In genomic region chr7:125418413-125418812, GRCm38 (mm10) we compare ENCODE assay signal across 9 mouse cellular contexts. TPM values are rescaled to one million over a fixed set of nuclear protein-coding genes. Genes with fewer than 3 reads are reported as not detected.
DNase-seq lines count a peak whose midpoint lies in the region; ATAC-seq and TF ChIP-seq lines count a peak whose summit lies in the region.
"Had no signal": no experiment of that assay in that cellular context is flagged by ENCODE, and none has a peak within 500 bp of the region (broad histone marks: within the 10 kb centered on the region; RNA-seq: fewer than 3 reads in every experiment).

No protein-coding gene starts in this region.

- H3K9ac ChIP-seq in liver, embryonic 14.5 days (replicated peaks), result no peak overlapping the region

- H3K4me3 ChIP-seq in thymus, adult 2 months (ENCODE audit: control insufficient read depth, insufficient read depth, low read length), result no peak overlapping the region
- H3K4me3 ChIP-seq in liver, embryonic 14.5 days (ENCODE audit: insufficient read depth in 1 of 2, low read depth in 2 of 2, low read length in 2 of 2), result no peak overlapping the region

- intact Hi-C loops in heart, postnatal 36 days (cut with DNase I), result no loop called here

- ATAC-seq in liver, embryonic 14.5 days (ENCODE audit: insufficient read depth), result peak; percentile 60

- peaks cover 15% of the 10 kb centered on the region for H3K4me1 ChIP-seq in thymus, adult 2 months (replicated peaks; ENCODE audit: control insufficient read depth, insufficient read depth, low read length)
- peaks cover 0 to 8% of the 10 kb centered on the region in 2 experiments; a peak in 3 of 4 replicates for H3K4me1 ChIP-seq in liver, embryonic 14.5 days (replicated peaks; ENCODE audit: control insufficient read depth in 2 of 2, insufficient read depth in 2 of 2, low read length in 1 of 2)

- TF ChIP-seq POLR2A in thymus, adult 2 months (IDR thresholded peaks at IDR 0.05; ENCODE audit: control insufficient read depth, extremely low read depth, insufficient read depth, low read length, poor library complexity), result no peak

- TF ChIP-seq EP300 in liver, embryonic 14.5 days (IDR thresholded peaks at IDR 0.05; ENCODE audit: low read depth), result no peak

- H3K27me3 ChIP-seq in thymus, adult 2 months (ENCODE audit: control insufficient read depth, insufficient read depth, low read length), result no peaks in the 10 kb centered on the region
- no peaks in the 10 kb centered on the region for H3K27me3 ChIP-seq in liver, embryonic 14.5 days (ENCODE audit: control insufficient read depth, insufficient read depth, low read length)

- H3K4me2 ChIP-seq in liver, embryonic 14.5 days (ENCODE audit: low read depth), result no peak overlapping the region

- H3K9me3 ChIP-seq in liver, embryonic 14.5 days (ENCODE audit: control insufficient read depth, low read length), result no peaks in the 10 kb centered on the region

- TF ChIP-seq CTCF in thymus, adult 2 months (IDR thresholded peaks at IDR 0.05; ENCODE audit: borderline replicate concordance, control insufficient read depth, extremely low read depth, insufficient read depth, low read length, poor library complexity), result no peak
- no peak for TF ChIP-seq CTCF in liver, embryonic 14.5 days (IDR thresholded peaks at IDR 0.05; ENCODE audit: low read depth)

- peak; percentile 22 to 72 for DNase-seq in adrenal gland, adult (ENCODE audit: inconsistent age in 2 of 2, low spot score in 1 of 2)
- DNase-seq in adrenal gland, postnatal 4 days (ENCODE audit: low spot score in 2 of 2), result no peak
- peak; percentile 38 for DNase-seq in thymus, postnatal 14 days
- DNase-seq in thymus, adult 2 months, result no peak
- DNase-seq in liver, embryonic 14.5 days (ENCODE audit: low read depth in 3 of 3, low spot score in 3 of 3), result peak in 2 of 3 experiments; percentile 26 to 27
- no peak for DNase-seq in layer of hippocampus, adult 18-20 months (ENCODE audit: low spot score in 2 of 2)
- DNase-seq in cerebellum, adult 8-10 months, result no peak
- DNase-seq in heart, postnatal 36 days, result no peak
- DNase-seq: right cerebral cortex, postnatal 14 days had no signal

- H3K27ac ChIP-seq in thymus, adult 2 months (ENCODE audit: control insufficient read depth, insufficient read depth, low read length), result no peak overlapping the region
- no peak overlapping the region for H3K27ac ChIP-seq in liver, embryonic 14.5 days

- H3K36me3 ChIP-seq in thymus, adult 2 months (ENCODE audit: control insufficient read depth, insufficient read depth, low read length), result no peaks in the 10 kb centered on the region
- no peaks in the 10 kb centered on the region for H3K36me3 ChIP-seq in liver, embryonic 14.5 days (replicated peaks; ENCODE audit: control insufficient read depth, insufficient read depth, low read depth)

- 59% methylated on average over 3 of the region's 3 CpGs for WGBS in thymus, adult 2 months
- 19% methylated on average over 3 of the region's 3 CpGs for WGBS in liver, embryonic 14.5 days (ENCODE audit: insufficient replicate concordance)

RNA-seq across cellular contexts. Expression of gene Kdm8, which starts 26.1 kb away (rescaled TPM):
- 1 to 10 TPM; 7.0 to 9.1 TPM for total RNA-seq in adrenal gland, postnatal 4 days (2021)
- 12.5 and 14.2 TPM in 2 replicates for polyA plus RNA-seq in thymus, adult 2 months (2012; rRNA removed)
- 5.7 and 6.1 TPM in 2 replicates for polyA plus RNA-seq in liver, embryonic 14.5 days (2012; rRNA removed)
- polyA plus RNA-seq in liver, embryonic 14.5 days (2014; fragmentation: Nextera tagmentation; extraction: Ambion mirVana), result 4.7 and 6.4 TPM in 2 replicates
- 1 to 10 TPM; 3.2 to 4.8 TPM for total RNA-seq in layer of hippocampus, adult 18-20 months (2021)
- total RNA-seq in heart, postnatal 36 days (2021), result 1 to 10 TPM; 3.0 to 5.6 TPM

Comparison
In these comparisons a context has a peak if more than half of its experiments do, and no peak if none do; other contexts are left out.
1. DNase-seq: peak in adrenal gland, adult (2 of 2), thymus, postnatal 14 days (single experiment) and liver, embryonic 14.5 days (2 of 3); none in adrenal gland, postnatal 4 days (0 of 2), thymus, adult 2 months (single experiment), layer of hippocampus, adult 18-20 months (0 of 2), cerebellum, adult 8-10 months (single experiment) and heart, postnatal 36 days (0 of 2).